Mouse (Mus musculus) lung, postnatal 36 days (tissue): ENCODE measurements around the gene Cmtm4.

Experiments
- DNase-seq: peaks from one replicate; pipeline ENCODE4 v3.0.0; 2022; ENCODE audit warnings: mixed read lengths

The Cmtm4 gene

GRCm38 (mm10) chr8:104395703-104396357 lies at the start of gene Cmtm4:
Gene Cmtm4 (minus strand): TSS chr8:104395807.
- peak; percentile 60 for DNase-seq

- no peak for DNase-seq
Measured at GRCm38 (mm10) chr8:104445248-104445647, 49.6 kb upstream of the Cmtm4 start.

- no peak for DNase-seq
Measured at GRCm38 (mm10) chr8:104443125-104443679, 47.6 kb upstream of the Cmtm4 start.

- peak; percentile 96 for DNase-seq
Measured at GRCm38 (mm10) chr8:104442299-104443124, 46.9 kb upstream of the Cmtm4 start, which contains the start of gene Dync1li2. Gene Dync1li2 (minus strand): TSS chr8:104443047.

- no peak for DNase-seq
Measured at GRCm38 (mm10) chr8:104441613-104442012, 46.0 kb upstream of the Cmtm4 start.

GRCm38 (mm10) chr8:104439461-104439860 lies 43.9 kb upstream of the Cmtm4 start:
- DNase-seq, result no peak

GRCm38 (mm10) chr8:104437494-104438135 lies 42.0 kb upstream of the Cmtm4 start:
- no peak for DNase-seq

- no peak for DNase-seq
Measured at GRCm38 (mm10) chr8:104436591-104436990, 41.0 kb upstream of the Cmtm4 start.

- DNase-seq, result peak; percentile 99
Measured at GRCm38 (mm10) chr8:104436038-104436437, 40.4 kb upstream of the Cmtm4 start.

GRCm38 (mm10) chr8:104434826-104435354 lies 39.3 kb upstream of the Cmtm4 start:
- DNase-seq, result no peak

- peak; percentile 44 for DNase-seq
Measured at GRCm38 (mm10) chr8:104434275-104434674, 38.7 kb upstream of the Cmtm4 start.

- DNase-seq, result no peak
Measured at GRCm38 (mm10) chr8:104433191-104433842, 37.7 kb upstream of the Cmtm4 start.

- no peak for DNase-seq
Measured at GRCm38 (mm10) chr8:104432656-104433055, 37.0 kb upstream of the Cmtm4 start.

GRCm38 (mm10) chr8:104430230-104430629 lies 34.6 kb upstream of the Cmtm4 start:
- no peak for DNase-seq

- no peak for DNase-seq
Measured at GRCm38 (mm10) chr8:104427703-104428102, 32.1 kb upstream of the Cmtm4 start.

- DNase-seq, result no peak
Measured at GRCm38 (mm10) chr8:104422313-104422712, 26.7 kb upstream of the Cmtm4 start.

GRCm38 (mm10) chr8:104416022-104416421 lies 20.4 kb upstream of the Cmtm4 start:
- no peak for DNase-seq

GRCm38 (mm10) chr8:104414204-104414603 lies 18.6 kb upstream of the Cmtm4 start:
- no peak for DNase-seq

GRCm38 (mm10) chr8:104413770-104414169 lies 18.2 kb upstream of the Cmtm4 start:
- DNase-seq, result no peak

GRCm38 (mm10) chr8:104412805-104413532 lies 17.4 kb upstream of the Cmtm4 start:
- DNase-seq, result no peak

- DNase-seq, result no peak
Measured at GRCm38 (mm10) chr8:104411972-104412371, 16.4 kb upstream of the Cmtm4 start.

GRCm38 (mm10) chr8:104411468-104411867 lies 15.9 kb upstream of the Cmtm4 start:
- no peak for DNase-seq
